Mouse (Mus musculus): ENCODE results near the gene Col13a1. TPM values are rescaled to one million over a fixed set of nuclear protein-coding genes. Genes with fewer than 3 reads are reported as not detected.

Col13a1 gene
- polyA plus RNA-seq, 1 experiment from 2014 or later, result 1.5 TPM

DNA sequence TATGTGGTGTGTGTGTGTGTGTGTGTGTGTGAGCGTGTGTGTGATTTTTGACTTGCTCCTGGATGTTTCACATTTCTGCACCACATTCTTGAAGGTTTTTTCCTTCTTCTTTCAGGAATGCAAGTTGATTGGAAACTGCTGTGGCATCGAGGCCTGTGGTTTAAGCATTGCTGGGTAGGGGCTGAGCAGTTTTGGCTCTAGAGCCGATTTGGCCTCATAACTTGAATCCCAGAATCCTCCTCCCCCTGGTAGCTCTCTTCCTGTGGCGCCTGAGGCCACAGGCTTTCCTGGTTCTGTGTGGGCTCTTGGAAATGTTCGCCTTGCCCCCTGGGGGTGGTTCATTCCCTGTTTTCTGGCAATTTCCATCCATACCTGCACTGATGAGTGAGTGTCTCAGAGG lies 166.9 kb downstream of the Col13a1 start:
- no peak overlapping the region for H3K9ac ChIP-seq (replicated peaks)
- DNase-seq (no peak), ATAC-seq (no peak)
- no peak overlapping the region for H3K4me2 ChIP-seq (ENCODE audit: low read depth, low read length)
- no peak overlapping the region for H3K27ac ChIP-seq (ENCODE audit: low read depth)
- TF ChIP-seq EP300 (IDR thresholded peaks at IDR 0.05; ENCODE audit: low read depth) (no peak), CTCF (IDR thresholded peaks at IDR 0.05; ENCODE audit: low read depth) (no peak)
- WGBS (ENCODE audit: insufficient replicate concordance), result 71% methylated on average over 5 of the region's 5 CpGs
- H3K27me3 ChIP-seq (ENCODE audit: insufficient read depth, low read length), result no peaks in the 10 kb centered on the region
- H3K9me3 ChIP-seq (ENCODE audit: low read length), result no peaks in the 10 kb centered on the region
- H3K36me3 ChIP-seq (replicated peaks; ENCODE audit: insufficient read depth, low read length), result no peaks in the 10 kb centered on the region
- H3K4me3 ChIP-seq (ENCODE audit: low read depth, low read length), result no peak overlapping the region
- no peaks in the 10 kb centered on the region for H3K4me1 ChIP-seq (ENCODE audit: insufficient read depth)

DNA sequence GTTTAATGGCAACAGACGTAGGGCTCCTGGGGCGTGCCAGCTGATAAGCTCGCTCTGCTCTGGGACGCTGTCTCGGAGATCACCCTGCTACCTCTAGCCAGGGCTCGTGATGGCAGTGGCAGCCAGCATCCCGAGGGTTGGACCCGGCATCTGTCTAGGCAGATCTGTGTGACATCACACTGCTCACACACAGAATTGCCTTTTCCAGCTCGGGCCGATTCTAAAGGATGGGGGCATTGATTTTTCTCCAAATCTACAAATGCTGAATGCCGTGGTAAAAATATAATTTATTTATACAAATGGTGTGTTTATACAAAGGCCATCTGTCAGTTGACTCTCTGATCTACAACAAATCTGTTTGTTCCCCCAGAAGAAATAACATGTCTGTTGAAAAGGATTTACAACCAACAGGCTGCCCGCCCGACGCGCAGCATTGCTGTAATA lies 180.8 kb downstream of the Col13a1 start:
- no peak overlapping the region for H3K4me3 ChIP-seq (ENCODE audit: low read depth, low read length)
- ATAC-seq (no peak), DNase-seq (no peak)
- H3K4me2 ChIP-seq (ENCODE audit: low read depth, low read length), result no peak overlapping the region
- TF ChIP-seq CTCF (IDR thresholded peaks at IDR 0.05; ENCODE audit: low read depth), result no peak
- no peak for TF ChIP-seq EP300 (IDR thresholded peaks at IDR 0.05; ENCODE audit: low read depth)
- 72% methylated on average over 15 of the region's 15 CpGs for WGBS (ENCODE audit: insufficient replicate concordance)
- no peak overlapping the region for H3K27ac ChIP-seq (ENCODE audit: low read depth)
- no peaks in the 10 kb centered on the region for H3K4me1 ChIP-seq (ENCODE audit: insufficient read depth)
- H3K36me3 ChIP-seq (replicated peaks; ENCODE audit: insufficient read depth, low read length), result no peaks in the 10 kb centered on the region
- H3K9ac ChIP-seq (replicated peaks), result no peak overlapping the region
- no peaks in the 10 kb centered on the region for H3K9me3 ChIP-seq (ENCODE audit: low read length)
- no peaks in the 10 kb centered on the region for H3K27me3 ChIP-seq (ENCODE audit: insufficient read depth, low read length)

DNA sequence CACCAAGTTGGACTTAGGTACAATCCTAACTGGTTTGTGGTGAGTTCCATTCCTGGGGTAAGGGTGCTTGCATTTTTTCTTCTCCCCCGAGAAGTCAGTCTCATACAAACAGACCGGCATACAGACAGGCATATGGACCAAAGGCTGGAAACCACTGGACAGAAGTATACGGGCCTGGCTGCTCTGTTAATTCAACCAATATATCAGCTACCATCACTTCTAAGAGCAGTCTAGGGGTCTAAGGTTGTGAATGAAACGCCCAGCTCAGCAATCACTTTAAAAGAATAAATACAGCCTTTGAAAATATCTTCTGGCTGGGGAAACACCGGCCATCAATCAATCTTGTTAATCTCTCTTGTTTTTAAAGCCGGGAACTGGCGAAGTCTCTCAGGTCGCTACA lies 183.4 kb downstream of the Col13a1 start:
- ATAC-seq, result no peak
- H3K4me2 ChIP-seq (ENCODE audit: low read depth, low read length), result no peak overlapping the region
- no peak overlapping the region for H3K4me3 ChIP-seq (ENCODE audit: low read depth, low read length)
- no peaks in the 10 kb centered on the region for H3K9me3 ChIP-seq (ENCODE audit: low read length)
- DNase-seq, result no peak
- H3K9ac ChIP-seq (replicated peaks), result no peak overlapping the region
- H3K4me1 ChIP-seq (ENCODE audit: insufficient read depth), result no peaks in the 10 kb centered on the region
- no peak overlapping the region for H3K27ac ChIP-seq (ENCODE audit: low read depth)
- H3K36me3 ChIP-seq (replicated peaks; ENCODE audit: insufficient read depth, low read length), result no peaks in the 10 kb centered on the region
- no peaks in the 10 kb centered on the region for H3K27me3 ChIP-seq (ENCODE audit: insufficient read depth, low read length)
- TF ChIP-seq EP300 (IDR thresholded peaks at IDR 0.05; ENCODE audit: low read depth) (no peak), CTCF (IDR thresholded peaks at IDR 0.05; ENCODE audit: low read depth) (no peak)
- WGBS (ENCODE audit: insufficient replicate concordance), result 48% methylated on average over 8 of the region's 8 CpGs

DNA sequence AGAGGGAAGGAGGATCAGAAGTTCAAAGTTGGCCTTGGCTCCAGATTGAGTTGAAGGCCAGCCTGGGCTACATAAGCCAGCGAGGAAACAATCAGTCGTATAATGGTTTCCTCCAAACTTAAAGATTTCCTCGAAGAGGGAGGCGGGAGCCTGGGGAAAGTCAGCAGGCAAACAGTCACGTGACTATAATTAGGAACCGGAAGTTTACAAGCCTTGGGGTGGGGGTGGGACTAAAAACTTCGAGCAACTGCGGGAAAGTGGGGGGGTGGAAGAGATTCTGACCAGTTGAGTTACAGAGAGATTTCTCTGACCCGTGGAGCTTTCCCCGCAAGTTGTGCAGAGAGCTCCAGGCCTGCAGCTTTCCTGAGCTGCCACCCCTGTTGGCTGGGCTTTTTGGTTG lies 183.9 kb downstream of the Col13a1 start:
- no peak for ATAC-seq
- Histone ChIP-seq H3K4me1 (ENCODE audit: insufficient read depth) (no peaks in the 10 kb centered on the region), H3K4me2 (ENCODE audit: low read depth, low read length) (no peak overlapping the region), H3K9ac (replicated peaks) (no peak overlapping the region), H3K27me3 (ENCODE audit: insufficient read depth, low read length) (no peaks in the 10 kb centered on the region), H3K27ac (ENCODE audit: low read depth) (no peak overlapping the region), H3K4me3 (ENCODE audit: low read depth, low read length) (no peak overlapping the region), H3K36me3 (replicated peaks; ENCODE audit: insufficient read depth, low read length) (no peaks in the 10 kb centered on the region), H3K9me3 (ENCODE audit: low read length) (no peaks in the 10 kb centered on the region)
- WGBS (ENCODE audit: insufficient replicate concordance), result 37% methylated on average over 10 of the region's 10 CpGs
- DNase-seq, result peak; percentile 11
- no peak for TF ChIP-seq EP300 (IDR thresholded peaks at IDR 0.05; ENCODE audit: low read depth)
- TF ChIP-seq CTCF (IDR thresholded peaks at IDR 0.05; ENCODE audit: low read depth), result no peak

DNA sequence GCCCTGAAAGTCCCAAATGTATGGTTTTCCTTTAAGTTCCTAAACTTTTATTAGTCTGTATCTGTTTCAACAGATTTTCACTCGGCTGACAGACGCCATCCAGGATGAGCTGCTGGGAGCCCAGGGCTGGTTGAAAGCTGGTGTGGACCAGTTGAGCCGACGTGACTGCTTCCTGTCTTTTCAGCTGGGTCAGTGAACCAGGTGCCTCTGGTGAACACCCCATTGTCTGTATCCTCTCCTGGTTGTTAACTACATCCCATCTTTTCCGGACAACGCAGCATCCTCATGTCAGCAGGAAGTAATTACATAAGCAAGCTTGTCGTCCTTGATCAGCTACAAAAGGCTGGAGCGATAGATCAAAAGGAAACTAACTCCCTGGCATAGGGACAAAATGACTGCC lies 185.9 kb downstream of the Col13a1 start:
- WGBS (ENCODE audit: insufficient replicate concordance), result 44% methylated on average over 8 of the region's 8 CpGs
- DNase-seq, result no peak
- Histone ChIP-seq H3K27ac (ENCODE audit: low read depth) (no peak overlapping the region), H3K9ac (replicated peaks) (no peak overlapping the region), H3K4me3 (ENCODE audit: low read depth, low read length) (no peak overlapping the region), H3K4me1 (ENCODE audit: insufficient read depth) (no peaks in the 10 kb centered on the region), H3K4me2 (ENCODE audit: low read depth, low read length) (no peak overlapping the region), H3K9me3 (ENCODE audit: low read length) (no peaks in the 10 kb centered on the region), H3K36me3 (replicated peaks; ENCODE audit: insufficient read depth, low read length) (no peaks in the 10 kb centered on the region), H3K27me3 (ENCODE audit: insufficient read depth, low read length) (no peaks in the 10 kb centered on the region)
- TF ChIP-seq EP300 (IDR thresholded peaks at IDR 0.05; ENCODE audit: low read depth) (no peak), CTCF (IDR thresholded peaks at IDR 0.05; ENCODE audit: low read depth) (no peak)
- ATAC-seq, result no peak

DNA sequence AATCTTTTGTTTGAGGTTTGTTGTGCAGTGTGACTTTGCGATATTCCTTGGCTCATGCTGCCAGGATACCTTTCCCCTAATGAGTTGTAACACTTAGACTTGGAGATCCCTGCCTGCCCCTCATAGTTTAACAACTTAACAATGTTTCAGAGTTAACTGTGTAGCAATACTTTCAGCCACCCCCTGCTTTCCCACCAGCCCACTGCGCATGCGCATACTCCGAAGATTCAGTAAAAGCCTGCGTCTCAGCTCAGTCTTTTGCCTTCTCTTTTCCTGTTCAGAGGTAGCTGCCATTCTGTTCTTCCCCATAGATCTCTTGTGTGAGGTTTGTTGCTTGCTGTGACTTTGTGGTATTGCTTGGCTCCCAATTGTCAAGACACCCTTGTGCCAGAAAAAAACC lies 190.4 kb downstream of the Col13a1 start:
- ATAC-seq, result no peak

More for the DNA sequence above, 190.4 kb downstream of the Col13a1 start:
- H3K9ac ChIP-seq (replicated peaks), result no peak overlapping the region
- no peak overlapping the region for H3K4me2 ChIP-seq (ENCODE audit: low read depth, low read length)
- no peaks in the 10 kb centered on the region for H3K9me3 ChIP-seq (ENCODE audit: low read length)
- peaks cover 9% of the 10 kb centered on the region; the same call in 1 of the 2 replicates for H3K27me3 ChIP-seq (ENCODE audit: insufficient read depth, low read length)
- 95% methylated on average over 5 of the region's 5 CpGs for WGBS (ENCODE audit: insufficient replicate concordance)
- H3K27ac ChIP-seq (ENCODE audit: low read depth), result no peak overlapping the region
- DNase-seq, result no peak
- H3K4me1 ChIP-seq (ENCODE audit: insufficient read depth), result peaks cover 5% of the 10 kb centered on the region; the same call in 1 of the 2 replicates
- TF ChIP-seq CTCF (IDR thresholded peaks at IDR 0.05; ENCODE audit: low read depth), result no peak
- TF ChIP-seq EP300 (IDR thresholded peaks at IDR 0.05; ENCODE audit: low read depth), result no peak
- no peak overlapping the region for H3K4me3 ChIP-seq (ENCODE audit: low read depth, low read length)
- H3K36me3 ChIP-seq (replicated peaks; ENCODE audit: insufficient read depth, low read length), result no peaks in the 10 kb centered on the region

Other genes with a start within 250 kb of the Col13a1 start
- 1.9 and 2.0 TPM in 2 replicates for gene H2afy2, start 195.0 kb downstream of the Col13a1 start, polyA plus RNA-seq (2015; fragmentation: Nextera tagmentation; extraction: Ambion mirVana)
- gene Neurog3, start 154.0 kb upstream of the Col13a1 start, polyA plus RNA-seq (2015; fragmentation: Nextera tagmentation; extraction: Ambion mirVana), result not detected in 2 replicates
- gene Fam241b, start 164.8 kb upstream of the Col13a1 start, polyA plus RNA-seq (2015; fragmentation: Nextera tagmentation; extraction: Ambion mirVana), result 0.64 and 0.69 TPM in 2 replicates